Mouse (Mus musculus) lung, postnatal 36 days (tissue): Measurements from ENCODE around the gene Npw.
A peak's percentile ranks its signal among the peaks of the same experiment; 100 is the strongest.

Experiments
- DNase-seq: peaks from one replicate; pipeline ENCODE4 v3.0.0; 2022; ENCODE audit warnings: mixed read lengths

Gene Npw

DNA sequence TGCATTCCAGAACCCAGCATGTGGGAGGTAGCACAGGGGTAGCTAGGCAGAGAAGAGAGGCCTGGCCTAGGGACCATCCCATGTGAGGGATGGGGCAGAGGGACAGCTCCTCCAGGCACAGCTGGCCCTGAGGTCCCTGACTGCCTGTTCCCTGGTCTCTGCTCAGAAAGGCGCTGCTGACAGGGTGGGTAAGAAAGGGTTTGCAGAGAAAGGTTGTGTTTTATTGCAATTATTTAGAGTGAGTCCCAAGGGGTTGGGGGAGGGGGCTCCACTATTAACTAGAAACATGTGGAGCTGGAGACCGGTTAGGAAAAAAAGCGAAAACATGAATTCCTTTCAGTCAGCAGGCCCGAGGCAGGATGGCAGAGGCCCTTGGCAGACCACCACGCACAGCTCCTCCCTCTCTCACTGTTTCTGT, 18.7 kb downstream of the Npw start:
- DNase-seq, result no peak

DNA sequence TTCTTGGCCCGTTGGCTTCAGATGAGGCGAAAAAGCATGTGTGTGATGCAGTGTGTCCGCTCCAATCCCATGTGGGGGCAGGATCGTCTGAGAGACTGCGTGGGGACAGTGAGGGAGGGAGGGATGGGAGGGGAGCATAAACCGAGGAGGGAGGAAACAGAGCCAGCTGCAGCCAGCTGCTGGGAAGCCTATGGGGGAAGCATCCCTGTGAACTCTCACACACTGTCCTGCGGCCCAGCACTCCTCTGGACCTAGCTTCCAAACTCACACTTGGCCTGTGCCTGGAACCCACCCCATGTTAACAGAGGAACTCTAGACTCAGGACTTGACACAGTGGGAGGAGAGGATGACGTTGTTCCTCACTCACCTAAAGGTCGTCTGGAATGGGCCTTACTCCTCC, 19.4 kb downstream of the Npw start:
- peak; percentile 77 for DNase-seq

DNA sequence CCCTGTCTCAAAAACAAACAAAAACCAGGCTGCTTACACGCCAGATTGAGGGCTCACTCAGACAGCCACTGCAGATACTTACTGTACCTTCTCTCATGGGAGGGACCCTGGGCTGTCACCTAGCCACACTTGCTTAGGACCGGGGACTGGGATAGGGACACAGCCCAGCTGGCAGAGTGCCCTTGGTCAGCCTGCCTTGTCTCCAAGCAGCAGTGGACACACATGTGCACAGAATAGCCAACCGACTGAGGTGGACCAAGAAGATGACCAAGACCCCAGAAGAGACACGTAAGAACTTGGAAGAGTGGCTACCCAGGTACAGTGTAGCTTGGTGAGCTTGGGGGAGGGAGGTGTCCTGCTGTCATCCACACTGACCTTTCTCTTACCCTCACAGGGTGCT, 20.0 kb downstream of the Npw start:
- DNase-seq, result peak; percentile 56

DNA sequence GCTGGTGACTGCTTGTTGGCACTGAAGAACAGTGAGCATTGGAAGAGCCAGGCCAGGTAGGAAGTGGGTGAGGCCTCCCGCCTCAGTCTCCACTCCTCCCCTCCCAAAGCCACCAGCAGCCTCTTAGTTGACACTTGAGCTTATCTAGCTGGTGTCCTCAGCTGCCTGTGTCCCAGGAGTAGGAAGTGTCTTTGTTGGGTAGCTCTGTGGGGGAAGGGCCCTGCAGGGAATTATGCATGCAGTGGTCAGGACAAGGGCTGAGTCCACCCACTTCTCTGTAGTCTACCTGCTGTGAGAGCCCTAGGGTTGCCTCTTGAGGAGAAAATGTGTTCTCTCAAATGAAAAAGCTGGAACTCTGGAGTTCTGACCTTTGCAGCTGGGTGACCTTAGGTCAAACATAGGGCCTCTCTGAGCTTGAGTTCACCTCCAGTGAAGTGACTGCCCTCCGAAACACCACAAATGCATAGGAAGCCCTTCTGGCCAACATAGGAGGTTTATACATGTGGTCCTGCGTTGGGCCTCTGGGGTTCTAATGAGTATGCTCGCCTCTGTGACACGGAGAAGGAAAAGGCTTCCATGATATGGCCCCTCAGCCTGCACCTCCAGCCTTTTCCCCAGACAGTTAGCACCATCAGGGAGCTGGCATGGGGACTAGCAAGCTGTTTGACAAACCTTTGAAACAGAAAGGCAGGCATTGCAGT, 21.3 kb downstream of the Npw start:
- peak; percentile 87 for DNase-seq

DNA sequence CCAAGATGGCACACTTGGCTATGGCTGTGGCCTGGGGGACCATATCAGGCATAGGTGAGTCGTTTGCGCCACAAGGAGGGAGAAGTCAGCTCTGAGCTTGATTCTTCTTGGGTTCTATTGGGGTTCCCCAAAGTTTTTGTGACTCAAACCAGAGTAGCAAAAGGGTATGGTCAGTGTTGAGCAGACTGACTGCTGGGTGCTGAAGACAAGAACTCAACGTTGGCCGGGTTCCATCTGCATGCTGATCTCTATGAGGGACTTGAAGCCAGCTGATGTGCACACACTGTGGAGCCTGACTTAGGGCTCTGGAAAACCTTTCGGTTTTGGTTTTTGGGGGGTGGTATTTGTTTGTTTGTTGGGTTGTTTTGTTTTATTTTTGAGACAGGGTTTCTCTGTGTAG, 22.6 kb downstream of the Npw start:
- DNase-seq, result no peak

DNA sequence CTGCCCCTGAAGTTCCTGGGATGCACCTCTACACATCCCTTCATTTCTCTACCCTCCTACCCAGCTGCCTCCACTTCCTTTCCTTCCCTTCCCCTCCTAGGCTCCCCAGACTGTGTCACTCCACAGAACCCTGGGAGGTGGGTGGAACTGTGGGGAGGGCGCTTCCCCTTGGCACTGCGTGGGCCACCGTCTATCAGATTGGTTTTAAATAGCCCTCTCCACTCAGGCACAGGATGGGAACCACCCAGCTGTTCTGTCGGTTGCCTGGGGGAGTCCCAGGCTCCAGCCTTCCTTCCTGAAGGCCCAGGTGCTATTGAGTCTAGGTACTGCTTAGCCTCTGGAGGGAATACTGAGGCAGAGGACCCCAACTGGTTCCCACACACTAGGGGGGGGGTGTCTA, 23.2 kb downstream of the Npw start:
- peak; percentile 80 for DNase-seq

DNA sequence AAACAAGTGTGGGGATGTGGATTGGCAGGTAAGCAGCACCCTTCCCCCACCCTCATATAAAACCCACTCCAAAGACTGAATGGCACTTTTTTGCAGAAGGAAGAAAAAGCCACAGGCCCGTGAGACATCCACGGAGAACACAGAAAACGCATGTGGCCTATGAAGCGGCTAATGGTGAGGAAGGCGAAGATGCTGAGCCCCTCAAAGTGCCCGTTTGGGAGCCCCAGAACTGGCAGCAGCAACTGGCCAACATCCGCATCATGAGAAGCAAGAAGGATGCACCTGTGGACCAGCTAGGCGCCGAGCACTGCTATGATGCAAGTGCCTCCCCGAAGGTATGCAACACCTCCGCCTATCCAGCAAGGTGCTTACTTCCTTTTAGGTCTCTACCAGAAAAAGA, 24.4 kb downstream of the Npw start:
- DNase-seq, result no peak

DNA sequence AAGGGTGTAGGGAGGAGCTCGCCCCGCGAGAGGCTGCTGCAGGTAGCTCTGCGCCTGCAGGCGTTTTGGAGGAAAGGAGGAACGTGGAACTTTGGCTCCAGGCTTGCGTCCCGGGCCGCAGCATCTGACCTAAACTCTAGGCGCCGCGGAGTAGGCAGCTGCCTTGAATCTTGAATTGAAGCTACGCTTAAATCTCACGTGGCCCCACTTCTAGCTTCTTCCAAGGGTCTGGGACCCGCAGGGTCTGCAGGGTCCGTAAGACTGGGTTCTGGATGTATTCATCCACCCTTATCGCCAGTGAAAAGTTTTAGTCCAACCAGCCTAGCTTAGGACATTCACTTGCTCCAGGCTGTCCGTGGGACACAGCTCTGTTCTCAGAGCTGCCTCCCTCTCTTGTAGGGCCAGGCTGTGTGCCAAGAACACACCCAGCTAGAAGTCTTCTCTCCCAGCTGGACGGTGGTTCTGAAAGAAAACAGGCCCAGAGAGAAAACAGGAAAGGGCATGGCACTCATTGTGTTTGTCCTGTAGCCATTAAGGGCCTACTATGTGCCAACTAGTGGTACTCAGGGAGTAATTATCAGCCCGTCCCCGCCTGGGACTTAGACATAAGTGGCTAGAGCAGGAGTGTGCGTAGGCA, 25.3 kb downstream of the Npw start:
- DNase-seq, result peak; percentile 93

DNA sequence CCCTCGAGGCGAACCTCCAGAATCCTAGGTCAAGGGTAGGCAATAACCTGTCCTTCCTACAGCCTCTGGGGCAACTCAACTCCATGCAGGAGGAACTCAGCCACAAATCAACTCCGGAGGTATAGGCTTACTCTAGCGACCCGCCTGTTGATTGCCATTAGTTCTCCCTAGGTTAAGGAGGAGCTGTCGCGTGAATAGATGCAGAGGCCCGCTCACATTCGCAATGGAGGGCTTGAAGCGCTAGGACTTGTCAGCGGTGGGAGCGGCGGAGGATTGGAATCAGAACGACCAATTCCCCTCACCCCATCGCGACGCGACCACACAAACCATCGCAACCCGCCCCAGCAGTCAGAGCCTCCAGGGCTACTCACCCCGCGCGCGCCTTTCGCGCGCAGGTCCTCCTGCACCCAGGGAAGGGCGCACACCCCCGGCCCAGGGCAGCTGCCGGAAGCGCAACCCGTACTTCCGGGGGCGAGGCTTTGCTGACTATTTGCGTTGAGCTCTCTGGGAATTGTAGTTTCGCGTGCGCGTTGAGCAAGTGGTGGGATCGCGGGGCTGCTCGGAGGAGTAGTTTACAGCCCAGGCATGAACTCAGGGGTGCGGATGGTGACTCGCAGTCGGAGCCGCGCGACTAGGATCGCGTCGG, 26.0 kb downstream of the Npw start, which contains the start of the genes Tsc2 and Nthl1:
TSS of gene Tsc2 (minus strand) at position 464 of the 646 bp plus-strand sequence.
TSS of gene Nthl1 (plus strand) at position 514 of the 646 bp plus-strand sequence.
- peak; percentile 93 for DNase-seq

DNA sequence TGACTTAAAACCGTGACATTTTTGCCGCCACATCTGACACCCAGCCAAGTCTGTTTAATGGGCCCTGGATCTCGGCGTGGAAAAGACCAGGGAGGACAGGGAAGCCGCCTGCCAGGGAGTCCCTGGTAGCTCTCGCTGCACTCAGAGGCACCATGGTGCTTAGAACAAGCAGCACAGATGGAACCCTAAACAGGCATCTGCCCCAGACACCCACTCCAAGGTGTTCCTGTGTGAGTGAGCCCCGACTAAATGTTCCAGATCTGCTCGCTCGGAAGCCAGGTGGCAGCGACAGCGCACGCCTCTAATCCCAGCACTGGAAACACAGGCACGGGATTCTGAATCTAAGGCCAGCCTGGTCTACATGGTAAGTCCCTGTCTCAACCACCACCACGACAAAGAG, 28.2 kb downstream of the Npw start:
- DNase-seq, result no peak

DNA sequence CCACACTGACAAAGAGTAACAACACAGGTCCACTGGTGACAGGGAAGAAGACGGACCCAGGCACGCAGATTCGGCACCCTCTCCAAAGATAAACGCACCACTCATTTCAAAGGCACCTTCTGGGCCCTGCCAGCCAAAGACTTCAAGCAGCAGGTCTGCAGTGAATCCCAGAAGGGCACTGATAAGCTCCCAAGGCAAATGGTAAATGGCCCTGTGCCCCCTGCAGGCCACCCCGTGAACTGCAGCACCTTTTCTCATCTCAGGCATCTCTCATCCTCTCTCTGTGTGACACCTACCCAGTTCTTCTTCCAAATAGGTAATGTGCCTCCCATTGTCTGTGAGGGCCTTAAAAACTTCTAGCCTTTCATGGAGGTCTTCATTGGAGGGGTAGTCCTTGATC, 29.6 kb downstream of the Npw start:
- peak; percentile 90 for DNase-seq

DNA sequence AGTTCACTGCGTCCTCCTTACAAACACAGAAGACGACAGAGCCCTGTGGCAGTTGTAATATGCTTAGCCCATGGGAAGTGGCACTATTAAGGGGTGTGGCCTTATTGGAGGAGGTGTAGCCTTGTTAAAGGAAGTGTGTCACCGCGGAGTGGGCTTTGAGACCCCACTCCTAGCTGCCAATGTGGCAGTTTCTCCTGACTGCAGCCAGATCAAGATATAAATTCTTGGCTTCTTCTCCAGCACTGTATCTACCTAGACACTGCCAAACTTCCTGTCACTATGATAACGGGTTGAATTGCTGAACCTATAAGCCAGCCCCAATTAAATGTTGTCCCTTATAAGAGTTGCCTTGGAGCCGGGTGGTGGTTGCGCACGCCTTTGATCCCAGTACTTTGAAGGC, 32.8 kb downstream of the Npw start:
- DNase-seq, result no peak

DNA sequence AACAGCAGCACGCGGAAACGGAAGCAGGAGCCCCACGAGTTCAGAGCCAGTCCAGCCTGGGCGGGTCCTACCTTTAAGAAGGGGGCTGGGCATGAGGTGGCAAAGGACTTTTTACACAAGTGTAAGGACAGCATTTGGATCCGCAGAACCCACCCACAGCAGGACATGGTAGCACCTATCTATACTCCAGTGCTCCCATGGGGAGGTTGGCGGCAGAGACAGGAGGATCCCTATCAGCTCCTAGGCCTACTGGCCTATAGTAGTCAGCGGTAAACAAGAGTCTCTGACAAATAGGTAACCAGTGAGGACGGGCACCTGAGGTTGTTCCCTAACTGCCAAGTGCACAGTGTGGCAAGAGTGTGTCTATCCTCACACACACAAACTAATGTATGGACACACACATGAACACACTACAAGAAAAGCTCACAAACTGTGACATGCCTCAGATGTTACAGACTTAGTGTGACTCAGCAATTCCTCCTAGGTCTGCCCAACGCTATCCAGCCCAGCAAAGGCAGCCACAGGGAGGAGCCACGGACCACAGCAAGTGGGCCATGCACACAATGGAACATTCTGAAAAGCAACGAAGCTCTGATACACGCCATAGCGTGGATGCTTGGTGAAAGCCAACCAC, 40.6 kb downstream of the Npw start:
- DNase-seq, result no peak

DNA sequence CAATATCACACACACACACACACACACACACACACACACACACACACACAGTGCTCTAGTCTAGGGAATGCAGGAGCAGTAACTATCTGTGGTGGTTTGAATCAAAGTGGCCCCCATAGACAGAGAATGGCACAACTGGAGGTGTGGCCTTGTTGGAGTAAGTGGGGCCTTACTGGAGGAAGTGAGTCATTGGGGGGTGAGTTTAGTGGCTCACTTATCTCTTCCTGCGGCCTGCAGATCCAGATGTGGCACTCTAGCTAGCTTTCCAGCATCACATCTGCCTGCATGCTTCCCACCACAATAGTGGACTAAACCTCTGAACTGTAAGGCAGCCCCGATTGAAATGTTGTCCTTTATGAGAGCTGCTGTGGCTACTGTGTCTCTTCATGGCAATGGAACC, 47.5 kb downstream of the Npw start:
- no peak for DNase-seq

DNA sequence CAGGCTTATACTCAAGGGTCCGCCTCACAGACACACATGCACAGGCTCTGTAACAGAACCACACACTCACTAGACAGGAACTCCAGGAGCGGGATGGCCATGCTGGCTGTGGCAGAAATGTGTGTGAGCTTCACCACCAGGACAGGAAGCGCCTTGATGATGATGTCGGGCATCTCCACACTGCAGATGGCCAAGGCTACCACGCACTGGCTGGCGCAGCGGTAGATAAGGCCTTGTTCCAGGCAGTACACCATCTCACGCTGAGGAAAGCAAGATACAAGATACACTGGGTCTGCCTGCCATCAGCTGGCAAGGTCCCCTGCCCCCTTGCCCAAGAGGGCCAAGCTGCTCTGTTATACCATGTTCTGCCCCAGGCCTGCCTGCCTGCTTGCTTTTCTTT, 49.4 kb downstream of the Npw start:
- no peak for DNase-seq

DNA sequence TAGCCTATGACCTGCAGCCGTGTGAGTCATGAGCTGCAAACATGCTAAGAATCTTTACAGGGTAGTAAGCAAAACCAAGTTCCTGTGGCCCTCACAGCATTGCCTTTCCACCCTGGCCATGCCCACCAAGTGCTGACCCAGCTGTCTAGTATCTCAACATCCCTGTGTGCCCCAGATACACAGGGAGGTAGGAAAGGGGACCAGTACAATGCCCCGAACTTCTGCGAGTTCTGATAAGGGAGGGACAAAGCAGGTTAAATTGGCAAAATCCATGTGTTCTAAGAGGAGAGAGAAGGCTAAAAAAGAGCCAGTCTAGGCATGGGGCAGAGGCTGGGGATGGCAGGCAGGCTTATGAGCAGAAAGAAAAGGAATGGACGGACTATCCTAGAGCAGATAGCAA, 49.9 kb downstream of the Npw start:
- no peak for DNase-seq
